Mouse (Mus musculus): ENCODE measurements around the gene Tomm70a.

Tomm70a gene

DNA sequence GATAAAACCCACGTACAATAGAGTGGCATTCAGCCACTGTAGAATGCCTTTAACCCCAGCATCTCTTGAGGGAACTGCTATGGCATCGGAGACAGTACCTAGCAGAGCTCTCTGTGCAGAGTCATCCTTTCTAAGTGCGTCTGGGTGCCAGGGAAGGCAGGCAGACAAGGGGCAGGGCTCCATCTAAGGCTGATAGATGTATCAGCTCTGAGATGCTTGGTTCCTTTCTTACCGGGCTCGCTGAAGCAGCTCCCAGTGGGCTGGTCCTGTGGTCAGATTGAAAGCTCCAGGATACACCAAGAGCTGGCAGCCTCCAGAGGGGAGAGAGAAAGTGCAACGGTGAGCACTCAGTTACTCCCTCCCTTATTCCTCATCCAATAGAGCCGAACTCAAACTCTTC lies 38.3 kb downstream of the Tomm70a start:
- Histone ChIP-seq H3K9me3 (ENCODE audit: low read length) (no peaks in the 10 kb centered on the region), H3K4me1 (replicated peaks; ENCODE audit: low read depth, low read length) (no peaks in the 10 kb centered on the region; the same call in 1 of the 2 replicates), H3K27me3 (ENCODE audit: insufficient read depth, low read length) (no peaks in the 10 kb centered on the region), H3K4me3 (replicated peaks; ENCODE audit: low read length) (no peak overlapping the region), H3K36me3 (ENCODE audit: insufficient read depth, low read length) (peaks cover 99% of the 10 kb centered on the region)
- TF ChIP-seq CTCF (conservative IDR thresholded peaks at IDR 0.05; ENCODE audit: low read length) (no peak), NANOG (IDR thresholded peaks at IDR 0.05; ENCODE audit: borderline replicate concordance, low read length) (no peak), POU5F1 (IDR thresholded peaks at IDR 0.05; ENCODE audit: borderline replicate concordance, low read length) (no peak)

DNA sequence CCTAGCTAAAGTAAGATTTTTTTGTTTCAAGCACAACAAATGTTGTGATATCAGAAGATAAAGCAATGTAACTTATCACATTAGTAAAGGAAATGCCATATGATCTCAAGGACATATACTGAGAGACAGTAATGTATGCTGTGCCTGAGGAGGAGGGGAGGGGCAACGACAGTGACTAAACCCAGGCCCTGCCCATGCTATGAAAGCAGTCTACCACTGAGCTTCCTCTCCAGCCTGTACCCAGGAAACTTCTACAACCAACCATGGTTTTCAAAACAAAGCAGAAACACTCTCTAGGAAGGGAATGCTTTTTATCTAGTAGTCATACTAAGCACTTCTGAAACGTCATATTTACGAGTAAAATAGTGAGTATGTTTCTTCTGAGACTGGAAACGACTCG lies 41.3 kb downstream of the Tomm70a start:
- H3K36me3 ChIP-seq (ENCODE audit: insufficient read depth, low read length): peaks cover 80% of the 10 kb centered on the region
- H3K4me3 ChIP-seq (replicated peaks; ENCODE audit: low read length): no peak overlapping the region
- H3K9me3 ChIP-seq (ENCODE audit: low read length): no peaks in the 10 kb centered on the region
- TF ChIP-seq POU5F1 (IDR thresholded peaks at IDR 0.05; ENCODE audit: borderline replicate concordance, low read length): no peak
- no peak for TF ChIP-seq NANOG (IDR thresholded peaks at IDR 0.05; ENCODE audit: borderline replicate concordance, low read length)
- no peak for TF ChIP-seq CTCF (conservative IDR thresholded peaks at IDR 0.05; ENCODE audit: low read length)
- no peaks in the 10 kb centered on the region for H3K27me3 ChIP-seq (ENCODE audit: insufficient read depth, low read length)
- H3K4me1 ChIP-seq (replicated peaks; ENCODE audit: low read depth, low read length): peaks cover 21% of the 10 kb centered on the region

DNA sequence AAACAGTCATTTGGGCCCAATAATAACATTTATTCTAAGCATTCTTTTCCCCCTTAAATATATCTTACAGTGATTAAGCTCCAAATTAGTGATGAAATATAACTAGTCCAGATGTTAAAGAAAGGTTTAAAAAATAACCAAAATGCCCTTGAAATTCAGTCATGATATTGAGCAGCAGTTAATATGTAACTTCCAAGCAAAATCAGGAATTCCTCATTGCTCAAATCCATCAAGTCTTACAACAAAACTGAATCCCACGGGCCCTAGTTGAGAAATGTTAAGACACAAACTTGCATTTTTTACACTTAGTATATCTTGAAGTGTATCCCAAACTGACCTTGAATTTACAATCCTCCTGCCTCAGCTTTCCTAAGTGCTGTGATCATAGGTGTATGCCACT lies 42.2 kb downstream of the Tomm70a start:
- H3K4me3 ChIP-seq (replicated peaks; ENCODE audit: low read length): no peak overlapping the region
- peaks cover 72% of the 10 kb centered on the region for H3K36me3 ChIP-seq (ENCODE audit: insufficient read depth, low read length)
- H3K9me3 ChIP-seq (ENCODE audit: low read length): no peaks in the 10 kb centered on the region
- H3K27me3 ChIP-seq (ENCODE audit: insufficient read depth, low read length): no peaks in the 10 kb centered on the region
- TF ChIP-seq NANOG (IDR thresholded peaks at IDR 0.05; ENCODE audit: borderline replicate concordance, low read length) (no peak), POU5F1 (IDR thresholded peaks at IDR 0.05; ENCODE audit: borderline replicate concordance, low read length) (no peak), CTCF (conservative IDR thresholded peaks at IDR 0.05; ENCODE audit: low read length) (no peak)
- peaks cover 30% of the 10 kb centered on the region for H3K4me1 ChIP-seq (replicated peaks; ENCODE audit: low read depth, low read length)

DNA sequence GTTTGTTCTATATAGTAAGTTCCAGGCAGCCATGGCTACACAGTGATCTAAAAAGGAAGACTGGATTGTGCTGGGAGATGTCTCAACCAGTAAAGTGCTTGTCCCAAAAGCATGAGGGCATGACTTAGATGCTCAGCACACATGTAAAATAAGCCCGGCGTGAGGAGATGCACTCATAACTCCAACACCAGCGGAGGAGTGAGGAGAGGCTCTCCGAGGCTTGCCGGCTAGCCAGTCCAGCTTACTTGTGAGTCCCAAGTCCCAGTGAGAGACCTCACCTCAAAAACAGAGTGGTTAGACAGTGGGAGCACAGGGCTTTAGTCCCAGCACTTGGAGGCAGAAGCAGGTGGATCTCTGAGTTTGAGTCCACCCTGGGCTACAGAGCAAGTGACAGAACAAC lies 43.7 kb downstream of the Tomm70a start:
- no peaks in the 10 kb centered on the region for H3K9me3 ChIP-seq (ENCODE audit: low read length)
- no peaks in the 10 kb centered on the region for H3K27me3 ChIP-seq (ENCODE audit: insufficient read depth, low read length)
- peaks cover 68% of the 10 kb centered on the region for H3K36me3 ChIP-seq (ENCODE audit: insufficient read depth, low read length)
- TF ChIP-seq NANOG (IDR thresholded peaks at IDR 0.05; ENCODE audit: borderline replicate concordance, low read length): no peak
- TF ChIP-seq POU5F1 (IDR thresholded peaks at IDR 0.05; ENCODE audit: borderline replicate concordance, low read length): no peak
- TF ChIP-seq CTCF (conservative IDR thresholded peaks at IDR 0.05; ENCODE audit: low read length): no peak
- peaks cover 40% of the 10 kb centered on the region for H3K4me1 ChIP-seq (replicated peaks; ENCODE audit: low read depth, low read length)
- no peak overlapping the region for H3K4me3 ChIP-seq (replicated peaks; ENCODE audit: low read length)

DNA sequence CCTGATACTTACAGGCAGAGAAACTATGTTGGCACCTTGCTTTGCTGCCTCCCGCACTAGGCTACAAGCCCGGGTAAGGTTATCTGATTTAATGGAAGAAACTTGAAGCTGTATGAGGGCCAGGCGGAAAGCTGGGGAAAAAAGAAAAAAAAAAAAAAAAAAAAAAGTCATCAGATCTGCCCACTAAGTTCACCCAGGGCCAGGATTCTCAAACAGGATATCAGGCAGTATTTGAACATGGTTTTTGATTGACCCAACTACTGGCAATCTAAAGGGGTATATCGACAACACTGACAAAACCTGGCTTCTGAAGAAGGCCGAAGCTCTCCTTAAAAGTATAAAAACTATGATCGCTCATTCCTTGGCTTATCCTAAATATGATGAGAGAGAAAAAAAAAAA lies 44.6 kb downstream of the Tomm70a start:
- peaks cover 65% of the 10 kb centered on the region for H3K36me3 ChIP-seq (ENCODE audit: insufficient read depth, low read length)
- H3K4me3 ChIP-seq (replicated peaks; ENCODE audit: low read length): peak overlapping the region; percentile 99
- H3K9me3 ChIP-seq (ENCODE audit: low read length): no peaks in the 10 kb centered on the region
- TF ChIP-seq NANOG (IDR thresholded peaks at IDR 0.05; ENCODE audit: borderline replicate concordance, low read length): no peak
- no peak for TF ChIP-seq POU5F1 (IDR thresholded peaks at IDR 0.05; ENCODE audit: borderline replicate concordance, low read length)
- TF ChIP-seq CTCF (conservative IDR thresholded peaks at IDR 0.05; ENCODE audit: low read length): no peak
- H3K4me1 ChIP-seq (replicated peaks; ENCODE audit: low read depth, low read length): peaks cover 49% of the 10 kb centered on the region
- H3K27me3 ChIP-seq (ENCODE audit: insufficient read depth, low read length): no peaks in the 10 kb centered on the region

DNA sequence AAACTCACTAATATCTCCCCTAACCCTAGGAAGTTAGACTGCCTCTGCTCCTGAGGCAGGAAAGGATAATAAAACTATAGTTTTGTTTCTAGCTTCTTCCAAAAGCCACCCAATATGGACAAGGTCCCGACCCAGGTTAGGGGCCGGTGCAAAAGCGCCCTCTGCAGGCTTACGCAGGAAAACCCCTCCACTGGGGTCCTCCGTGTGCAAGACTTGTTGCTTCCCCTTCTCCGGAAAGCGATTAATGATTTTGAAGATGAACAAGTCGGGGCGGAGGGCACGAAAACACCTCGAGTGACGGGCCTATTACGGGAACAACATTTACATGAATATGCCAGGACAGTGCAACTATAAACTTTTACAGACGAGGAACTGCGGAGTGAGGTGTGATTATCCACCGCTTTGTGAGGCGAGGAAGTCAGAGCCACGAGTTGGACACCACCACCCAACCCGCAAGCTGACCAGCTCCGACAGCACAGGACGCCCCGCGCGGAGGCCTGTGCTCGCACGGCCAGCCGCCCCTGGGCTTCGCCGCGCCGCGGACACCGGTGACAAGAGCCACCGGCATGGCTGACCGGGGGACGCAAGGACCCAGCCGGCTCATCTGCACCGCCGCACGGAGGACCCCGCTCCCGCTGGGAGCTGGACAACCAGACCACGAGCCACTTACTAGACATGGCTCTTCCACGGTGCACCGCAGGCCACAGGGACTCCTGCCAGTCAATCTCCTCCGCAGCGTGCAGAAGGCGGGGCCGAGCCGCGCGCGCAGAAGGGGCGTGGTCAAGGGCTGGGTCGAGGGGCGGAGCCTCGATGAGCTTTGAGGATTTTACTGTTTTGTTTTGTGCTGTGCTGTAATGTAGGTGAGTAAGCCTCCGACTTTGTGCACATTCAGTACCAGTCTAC lies 45.4 kb downstream of the Tomm70a start, which contains the start of gene Nit2:
Nit2 (minus strand) TSS at position 731 of the 903 bp plus-strand sequence.
- H3K4me3 ChIP-seq (replicated peaks; ENCODE audit: low read length): peak within 1 kb of the TSS; percentile 99
- TF ChIP-seq CTCF (conservative IDR thresholded peaks at IDR 0.05; ENCODE audit: low read length) (peak; percentile 93), NANOG (IDR thresholded peaks at IDR 0.05; ENCODE audit: borderline replicate concordance, low read length) (no peak)
- no peaks in the 10 kb centered on the region for H3K9me3 ChIP-seq (ENCODE audit: low read length)
- H3K36me3 ChIP-seq (ENCODE audit: insufficient read depth, low read length): peaks cover 64% of the 10 kb centered on the region
- H3K27me3 ChIP-seq (ENCODE audit: insufficient read depth, low read length): no peaks in the 10 kb centered on the region
- peaks cover 55% of the 10 kb centered on the region for H3K4me1 ChIP-seq (replicated peaks; ENCODE audit: low read depth, low read length)

DNA sequence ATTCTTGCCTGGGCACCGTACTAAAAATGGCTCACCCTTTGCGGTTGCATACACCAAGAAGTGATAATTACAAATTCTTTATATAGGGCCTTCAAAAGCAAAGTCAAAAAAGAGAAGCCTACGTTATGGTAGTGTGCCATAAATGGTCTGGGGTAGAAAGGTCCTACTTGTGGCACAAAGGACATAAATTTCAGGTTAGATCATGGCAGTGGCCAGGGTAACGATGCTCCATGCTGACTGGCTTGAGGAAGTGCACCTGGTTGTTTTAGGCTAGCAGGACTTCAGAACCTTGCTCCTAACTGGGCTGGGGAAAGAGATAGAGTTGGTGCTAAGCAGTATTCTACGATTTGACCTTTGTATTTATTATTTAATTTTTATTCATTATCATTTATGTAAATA lies 46.0 kb downstream of the Tomm70a start:
- H3K27me3 ChIP-seq (ENCODE audit: insufficient read depth, low read length): no peaks in the 10 kb centered on the region
- H3K9me3 ChIP-seq (ENCODE audit: low read length): no peaks in the 10 kb centered on the region
- peaks cover 63% of the 10 kb centered on the region for H3K36me3 ChIP-seq (ENCODE audit: insufficient read depth, low read length)
- TF ChIP-seq CTCF (conservative IDR thresholded peaks at IDR 0.05; ENCODE audit: low read length): no peak
- no peak for TF ChIP-seq POU5F1 (IDR thresholded peaks at IDR 0.05; ENCODE audit: borderline replicate concordance, low read length)
- TF ChIP-seq NANOG (IDR thresholded peaks at IDR 0.05; ENCODE audit: borderline replicate concordance, low read length): no peak
- H3K4me3 ChIP-seq (replicated peaks; ENCODE audit: low read length): peak overlapping the region; percentile 99
- peaks cover 59% of the 10 kb centered on the region for H3K4me1 ChIP-seq (replicated peaks; ENCODE audit: low read depth, low read length)

DNA sequence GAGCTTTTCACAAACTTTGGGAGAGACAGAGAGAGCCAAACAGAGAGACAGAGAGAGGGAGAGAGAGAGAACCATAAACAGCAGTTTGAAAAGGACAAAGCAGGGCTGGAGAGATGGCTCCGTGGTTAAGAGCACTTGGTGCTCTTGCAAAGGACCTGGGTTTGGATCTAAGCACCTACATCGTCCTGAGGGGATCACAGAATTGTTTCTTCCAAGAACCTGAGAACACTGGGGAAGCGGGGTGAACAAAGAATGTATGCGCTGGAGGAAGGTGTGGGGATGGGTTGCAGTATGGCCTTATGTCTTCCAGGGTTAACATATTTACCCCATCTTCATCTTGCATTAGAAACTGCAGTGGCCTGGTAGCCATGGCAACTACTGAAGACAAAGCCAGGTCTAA lies 46.7 kb downstream of the Tomm70a start:
- no peak for TF ChIP-seq NANOG (IDR thresholded peaks at IDR 0.05; ENCODE audit: borderline replicate concordance, low read length)
- no peak for TF ChIP-seq CTCF (conservative IDR thresholded peaks at IDR 0.05; ENCODE audit: low read length)
- TF ChIP-seq POU5F1 (IDR thresholded peaks at IDR 0.05; ENCODE audit: borderline replicate concordance, low read length): no peak
- Histone ChIP-seq H3K4me1 (replicated peaks; ENCODE audit: low read depth, low read length) (peaks cover 65% of the 10 kb centered on the region), H3K36me3 (ENCODE audit: insufficient read depth, low read length) (peaks cover 62% of the 10 kb centered on the region), H3K4me3 (replicated peaks; ENCODE audit: low read length) (no peak overlapping the region), H3K9me3 (ENCODE audit: low read length) (no peaks in the 10 kb centered on the region), H3K27me3 (ENCODE audit: insufficient read depth, low read length) (no peaks in the 10 kb centered on the region)

Measured in E14TG2a.4 (cell line).